18 mouse cellular contexts compared by ENCODE assay signal in the genomic region with DNA sequence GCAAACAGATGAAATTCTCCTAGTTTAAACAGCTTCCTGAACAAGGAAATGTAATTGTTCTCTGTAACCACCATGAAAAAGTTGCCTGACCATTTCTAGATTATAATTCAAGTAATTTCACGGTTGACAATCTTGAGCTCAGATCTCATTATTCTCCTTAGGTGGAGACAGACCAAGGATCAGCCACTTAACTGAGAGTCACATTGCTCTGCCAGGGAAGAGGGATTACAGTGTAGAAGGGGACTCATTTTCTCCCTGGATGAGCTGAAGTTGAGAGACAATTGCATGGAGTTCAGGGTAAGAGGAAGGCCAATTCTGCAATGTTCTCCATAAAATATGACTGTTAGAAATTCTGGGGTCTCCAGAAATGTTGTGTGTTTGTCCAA. TPM values are rescaled to one million over a fixed set of nuclear protein-coding genes. Genes with fewer than 3 reads are reported as not detected.
"Had no signal": no experiment of that assay in that cellular context is flagged by ENCODE, and none has a peak within 500 bp of the region (broad histone marks: within the 10 kb centered on the region; RNA-seq: fewer than 3 reads in every experiment).

No protein-coding gene starts in this region.

- H3K9me3 ChIP-seq: limb, embryonic 12.5 days; limb, embryonic 15.5 days; midbrain, embryonic 15.5 days had no signal

- DNase-seq: liver, postnatal 0 days; lung, embryonic 14.5 days; thymus, adult 18-20 months; thymus, postnatal 36 days had no signal

- H3K4me3 ChIP-seq: limb, embryonic 12.5 days; limb, embryonic 15.5 days; midbrain, embryonic 12.5 days; midbrain, embryonic 15.5 days had no signal

- H3K4me2 ChIP-seq: limb, embryonic 12.5 days; limb, embryonic 15.5 days; liver, embryonic 11.5 days; lung, embryonic 14.5 days; midbrain, embryonic 12.5 days; midbrain, embryonic 15.5 days had no signal

- H3K9ac ChIP-seq: limb, embryonic 12.5 days; limb, embryonic 15.5 days; liver, embryonic 14.5 days; liver, postnatal 0 days; lung, embryonic 14.5 days; midbrain, embryonic 12.5 days; midbrain, embryonic 15.5 days had no signal

- H3K27ac ChIP-seq: kidney, postnatal 0 days; limb, embryonic 12.5 days; liver, embryonic 14.5 days; macrophage; midbrain, embryonic 12.5 days; midbrain, embryonic 15.5 days had no signal

- H3K4me1 ChIP-seq: limb, embryonic 12.5 days; midbrain, embryonic 12.5 days; midbrain, embryonic 15.5 days had no signal

- H3K27me3 ChIP-seq: limb, embryonic 12.5 days; limb, embryonic 15.5 days; midbrain, embryonic 12.5 days; midbrain, embryonic 15.5 days had no signal

- H3K36me3 ChIP-seq: limb, embryonic 12.5 days; limb, embryonic 15.5 days; midbrain, embryonic 12.5 days; midbrain, embryonic 15.5 days had no signal

- ATAC-seq: liver, postnatal 0 days; lung, postnatal 0 days; midbrain, embryonic 15.5 days had no signal

RNA-seq across cellular contexts. Expression of gene H60c, which starts 41.2 kb away (rescaled TPM):
- polyA plus RNA-seq: limb, embryonic 12.5 days; liver, embryonic 11.5 days; liver, embryonic 14.5 days; liver, postnatal 0 days; lung, embryonic 14.5 days; macrophage; midbrain, embryonic 15.5 days; neural tube, embryonic 11.5 days; neural tube, embryonic 14.5 days; small intestine, adult 2 months; spleen, adult 2 months; testis, adult 2 months had no signal

RNA-seq across cellular contexts. Expression of gene Ppp1r14c, which starts 57.0 kb away (rescaled TPM):
- polyA plus RNA-seq: macrophage; spleen, adult 2 months had no signal
